8 mouse cellular contexts compared by ENCODE assay signal in the genomic region with DNA sequence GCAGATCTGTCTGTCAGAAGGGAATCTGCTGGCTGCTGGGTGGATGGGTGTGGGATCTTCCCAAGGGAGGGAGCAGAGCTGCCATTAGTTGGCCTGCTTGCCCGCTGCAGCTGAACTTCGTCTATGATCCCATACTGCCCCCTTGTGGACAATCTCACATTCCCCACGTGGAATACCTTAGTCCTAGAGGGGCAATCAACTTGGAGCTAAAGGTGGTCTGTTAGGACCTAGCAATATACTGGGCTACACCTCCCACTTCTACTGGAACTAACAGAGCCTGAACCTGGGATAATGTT. TPM values are rescaled to one million over a fixed set of nuclear protein-coding genes. Genes with fewer than 3 reads are reported as not detected.
A peak's percentile ranks its signal among the peaks of the same experiment; 100 is the strongest.
DNase-seq lines count a peak whose midpoint lies in the region; ATAC-seq lines count a peak whose summit lies in the region.

No protein-coding gene starts in this region.

- H3K4me2 ChIP-seq in intestine, embryonic 14.5 days (ENCODE audit: low read length): peak overlapping the region; percentile 27

- H3K4me1 ChIP-seq in intestine, embryonic 14.5 days (replicated peaks; ENCODE audit: control insufficient read depth, insufficient read depth, low read length): peaks cover 24% of the 10 kb centered on the region

- no peaks in the 10 kb centered on the region for H3K9me3 ChIP-seq in intestine, embryonic 14.5 days (ENCODE audit: control insufficient read depth, low read length)

- no peaks in the 10 kb centered on the region for H3K27me3 ChIP-seq in intestine, embryonic 14.5 days (replicated peaks; ENCODE audit: control insufficient read depth, insufficient read depth, low read length)

- peak; percentile 85 to 96 for DNase-seq in adrenal gland, adult (ENCODE audit: inconsistent age in 2 of 2, low spot score in 1 of 2)
- DNase-seq in embryo, embryonic 10 days (ENCODE audit: low spot score): peak; percentile 96
- DNase-seq in gastrocnemius, postnatal 25 days: peak; percentile 68
- DNase-seq in intestine, embryonic 14.5 days (ENCODE audit: low spot score): peak; percentile 91
- DNase-seq in left cerebral cortex, postnatal 14 days (ENCODE audit: low spot score in 2 of 2): peak; percentile 93 to 94
- peak; percentile 94 for DNase-seq in mesoderm, embryonic 11.5 days (ENCODE audit: low read depth, low spot score)
- peak; percentile 76 to 79 for DNase-seq in right cerebral cortex, postnatal 36 days (ENCODE audit: low spot score in 2 of 2)
- peak; percentile 79 for DNase-seq in yolk sac, embryonic 10.5 days (ENCODE audit: low spot score)

- 0% methylated on average over 3 of the region's 3 CpGs for WGBS in intestine, embryonic 14.5 days

- intact Hi-C loops in left cerebral cortex, postnatal 14 days (cut with DNase I): loop anchor here (1.0 to 10.0 kb wide), 4 partner anchors 53 to 217 kb away; partner anchors contain the start of genes Dusp7 and Twf2

- no peak overlapping the region for H3K4me3 ChIP-seq in intestine, embryonic 14.5 days (ENCODE audit: low read depth, low read length)

- no peaks in the 10 kb centered on the region for H3K36me3 ChIP-seq in intestine, embryonic 14.5 days (ENCODE audit: control insufficient read depth, insufficient read depth, low read length)

- H3K27ac ChIP-seq in intestine, embryonic 14.5 days (ENCODE audit: low read depth): 0 out of 2 replicates have a peak overlapping the region, but pooled peaks have one; percentile 16

- no peak overlapping the region for H3K9ac ChIP-seq in intestine, embryonic 14.5 days (ENCODE audit: low read length)

- peak; percentile 74 for ATAC-seq in intestine, embryonic 14.5 days (replicated peaks; ENCODE audit: low FRiP score, low TSS enrichment, low read depth)

RNA-seq across cellular contexts. Expression of gene Rpl29, which starts 7.4 kb away (rescaled TPM):
- total RNA-seq in gastrocnemius, postnatal 25 days (2021): 100 to 1,000 TPM; 243 to 260 TPM
- polyA plus RNA-seq in intestine, embryonic 14.5 days (2014; fragmentation: Nextera tagmentation; extraction: Ambion mirVana): 1,252 and 1,315 TPM in 2 replicates
- total RNA-seq in left cerebral cortex, postnatal 14 days (2021): 100 to 1,000 TPM; 336 to 343 TPM

RNA-seq across cellular contexts. Expression of gene Acy1, which starts 16.3 kb away (rescaled TPM):
- 10 to 100 TPM; 11.0 to 11.3 TPM for total RNA-seq in gastrocnemius, postnatal 25 days (2021)
- polyA plus RNA-seq in intestine, embryonic 14.5 days (2014; fragmentation: Nextera tagmentation; extraction: Ambion mirVana): 38.6 and 39.8 TPM in 2 replicates
- total RNA-seq in left cerebral cortex, postnatal 14 days (2021): 10 to 100 TPM in 1 of 2 experiments, 1 to 10 TPM in 1; 7.9 to 11.1 TPM

RNA-seq across cellular contexts. Expression of gene Abhd14b, which starts 25.4 kb away (rescaled TPM):
- 1 to 10 TPM; 4.7 to 4.8 TPM for total RNA-seq in gastrocnemius, postnatal 25 days (2021)
- polyA plus RNA-seq in intestine, embryonic 14.5 days (2014; fragmentation: Nextera tagmentation; extraction: Ambion mirVana): 25.7 and 27.2 TPM in 2 replicates
- 1 to 10 TPM; 7.7 to 8.1 TPM for total RNA-seq in left cerebral cortex, postnatal 14 days (2021)

RNA-seq across cellular contexts. Expression of gene Abhd14a, which starts 25.7 kb away (rescaled TPM):
- total RNA-seq in gastrocnemius, postnatal 25 days (2021): 10 to 100 TPM; 14.7 to 18.3 TPM
- polyA plus RNA-seq in intestine, embryonic 14.5 days (2014; fragmentation: Nextera tagmentation; extraction: Ambion mirVana): 55.9 and 58.2 TPM in 2 replicates
- 10 to 100 TPM; 48.7 to 54.1 TPM for total RNA-seq in left cerebral cortex, postnatal 14 days (2021)

RNA-seq across cellular contexts. Expression of gene Pcbp4, which starts 31.3 kb away (rescaled TPM):
- total RNA-seq in gastrocnemius, postnatal 25 days (2021): 10 to 100 TPM; 54.6 to 59.7 TPM
- 55.3 and 73.4 TPM in 2 replicates for polyA plus RNA-seq in intestine, embryonic 14.5 days (2014; fragmentation: Nextera tagmentation; extraction: Ambion mirVana)
- total RNA-seq in left cerebral cortex, postnatal 14 days (2021): 100 to 1,000 TPM; 151 to 170 TPM
